Mouse (Mus musculus) T-cell, adult 66 days (primary cell): ENCODE data around the gene Tnfaip3. TPM values are rescaled to one million over a fixed set of nuclear protein-coding genes. Genes with fewer than 3 reads are reported as not detected.

Experiments
- total RNA-seq, 2 experiments: library from RNA; stranded (reverse); gene quantifications; 3 replicates in 1 of 2; 4 replicates in 1 of 2; pipeline ENCODE4 v1.2.4; 2023

Gene Tnfaip3
- total RNA-seq: 1,000 to 10,000 TPM; 1,249 to 1,649 TPM

GRCm38 (mm10) chr10:19015257-19015862 is at the start of gene Tnfaip3:
Gene Tnfaip3, minus strand, starts transcription at chr10:19015657.

Other genes with a start within 250 kb of the Tnfaip3 start
- gene Gm4922, start 228.9 kb downstream of the Tnfaip3 start, total RNA-seq: not detected
- 1 to 10 TPM in 1 of 2 experiments, under 1 TPM in 1; 0.47 to 1.3 TPM for gene Perp, start 170.6 kb downstream of the Tnfaip3 start, total RNA-seq